Mouse (Mus musculus) cortical plate, adult 2 months (tissue): ENCODE measurements at regions not wholly inside any gene's neighbourhood (a gene's known extent, or its start where the extent isn't known, plus 50 kb on each side); places are given as distances from the start of the nearest gene placed in this dataset.

ENCODE experiments used
- CTCF ChIP-seq: fragments of 200-500 bp; IDR thresholded peaks from 2 replicates; pipeline ENCODE4 v1.5.1; 2011; ENCODE audit warnings: mild to moderate bottlenecking, control low read depth, low read length; ENCODE audit not compliant: insufficient read depth; ENCODE audit errors: extremely low read depth
- POLR2A ChIP-seq: fragments of 200-500 bp; IDR thresholded peaks from 2 replicates; pipeline ENCODE4 v1.6.1; 2011; ENCODE audit warnings: mild to moderate bottlenecking, low read length, control low read depth; ENCODE audit not compliant: insufficient read depth; ENCODE audit errors: extremely low read depth

DNA sequence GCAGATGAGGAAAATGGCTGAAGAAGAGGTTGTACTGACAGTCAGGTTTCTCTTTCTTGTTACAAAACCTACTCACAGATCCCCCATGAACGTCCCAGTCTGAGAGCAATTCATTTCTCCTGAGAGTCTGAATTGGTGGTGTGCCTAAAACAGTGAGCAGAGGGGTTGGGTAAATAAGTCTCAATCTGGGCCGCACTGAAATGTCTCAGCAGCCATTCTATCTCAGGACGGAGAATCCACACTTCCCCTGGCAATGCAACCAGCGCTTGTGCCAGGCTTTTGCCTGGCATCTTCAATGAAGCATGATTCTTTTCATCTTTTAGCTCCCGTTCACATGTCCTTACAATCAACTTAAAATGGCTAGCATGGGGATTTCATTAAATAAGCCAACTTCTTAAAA is 628.7 kb upstream of the Sall1 start:
- TF ChIP-seq POLR2A = no peak
- no peak for TF ChIP-seq CTCF
